Mouse (Mus musculus) forebrain, embryonic 12.5 days (tissue): ENCODE data around the gene Rabgap1. TPM values are rescaled to one million over a fixed set of nuclear protein-coding genes. Genes with fewer than 3 reads are reported as not detected.

Experiments used
- ATAC-seq: fragments of 200-750 bp; cut with Nextera tagmentation; 2 replicates; pipeline ENCODE4 v1.8.0; 2017; ENCODE audit warnings: moderate TSS enrichment; ENCODE audit not compliant: low FRiP score
- H3K27ac ChIP-seq: fragments of 300-500 bp; sonication (generic); 2 replicates; pipeline ENCODE4 v1.5.1; 2016; ENCODE audit warnings: mild to moderate bottlenecking
- H3K27me3 ChIP-seq: fragments of 300-500 bp; sonication (generic); 2 replicates; pipeline ENCODE4 v1.6.1; 2016; ENCODE audit warnings: mild to moderate bottlenecking
- H3K36me3 ChIP-seq: fragments of 300-500 bp; sonication (generic); replicated peaks from 2 replicates; pipeline ENCODE4 v1.6.1; 2016; ENCODE audit warnings: mild to moderate bottlenecking
- H3K4me1 ChIP-seq: fragments of 300-500 bp; sonication (generic); 2 replicates; pipeline ENCODE4 v1.6.1; 2016
- H3K4me2 ChIP-seq: fragments of 300-500 bp; sonication (generic); 2 replicates; pipeline ENCODE4 v1.6.1; 2016; ENCODE audit warnings: mild to moderate bottlenecking, moderate library complexity
- H3K4me3 ChIP-seq: fragments of 300-500 bp; sonication (generic); replicated peaks from 2 replicates; pipeline ENCODE4 v1.5.1; 2016; ENCODE audit warnings: mild to moderate bottlenecking
- H3K9ac ChIP-seq: fragments of 300-500 bp; sonication (generic); 2 replicates; pipeline ENCODE4 v1.6.1; 2016; ENCODE audit warnings: mild to moderate bottlenecking
- H3K9me3 ChIP-seq: fragments of 300-500 bp; sonication (generic); 2 replicates; pipeline ENCODE4 v1.6.1; 2016
- WGBS: fragments of 180-500 bp; shearing (Covaris S2); methylation state at CpG from one replicate; pipeline ENCODE4 v1.1.7; 2016; 5-methylcytosine and 5-hydroxymethylcytosine counted together
- polyA plus RNA-seq: library from polyadenylated mRNA; unstranded; fragments of >200 nt; fragmentation: Nextera tagmentation; extraction: Ambion mirVana; gene quantifications from 2 replicates; pipeline ENCODE4 v1.2.1, GENCODE M21; 2016

The Rabgap1 gene
- polyA plus RNA-seq, 1 experiment from 2014 or later: 64.0 TPM

DNA sequence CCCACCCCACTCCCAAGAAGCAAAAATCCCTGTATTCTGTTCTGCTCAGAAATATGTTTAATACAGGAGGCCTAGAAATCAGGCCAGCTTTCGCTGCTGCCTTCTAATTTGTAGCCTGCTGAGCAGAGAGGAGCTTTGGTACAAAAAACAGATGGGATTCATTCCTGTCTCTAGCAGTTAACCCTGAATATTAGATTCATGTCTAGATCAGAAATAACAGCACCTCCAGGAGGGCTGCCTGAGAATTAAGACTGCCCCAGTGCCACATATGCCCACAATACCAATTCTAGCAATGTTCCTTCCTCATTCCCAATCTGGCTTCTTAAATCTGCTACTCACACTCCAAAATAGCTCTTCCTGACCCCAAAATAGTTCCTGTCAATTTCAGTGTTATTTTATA is 133.6 kb downstream of the Rabgap1 start:
- Histone ChIP-seq H3K27me3 (no peaks in the 10 kb centered on the region), H3K4me3 (no peak overlapping the region), H3K4me2 (no peak overlapping the region), H3K9ac (no peak overlapping the region), H3K9me3 (no peaks in the 10 kb centered on the region), H3K36me3 (peaks cover 13% of the 10 kb centered on the region), H3K27ac (no peak overlapping the region), H3K4me1 (no peaks in the 10 kb centered on the region)
- 91% methylated on average over 1 of the region's 1 CpGs for WGBS
- ATAC-seq: no peak

- H3K4me2 ChIP-seq: no peak overlapping the region
- H3K9me3 ChIP-seq: no peaks in the 10 kb centered on the region
- H3K4me3 ChIP-seq: no peak overlapping the region
- 94% methylated on average over 2 of the region's 2 CpGs for WGBS
- ATAC-seq: no peak
- H3K4me1 ChIP-seq: no peaks in the 10 kb centered on the region
- no peak overlapping the region for H3K27ac ChIP-seq
- no peak overlapping the region for H3K9ac ChIP-seq
- no peaks in the 10 kb centered on the region for H3K27me3 ChIP-seq
- peaks cover 13% of the 10 kb centered on the region for H3K36me3 ChIP-seq
Observed at GRCm38 (mm10) chr2:37578185-37578584, 135.1 kb downstream of the Rabgap1 start.

DNA sequence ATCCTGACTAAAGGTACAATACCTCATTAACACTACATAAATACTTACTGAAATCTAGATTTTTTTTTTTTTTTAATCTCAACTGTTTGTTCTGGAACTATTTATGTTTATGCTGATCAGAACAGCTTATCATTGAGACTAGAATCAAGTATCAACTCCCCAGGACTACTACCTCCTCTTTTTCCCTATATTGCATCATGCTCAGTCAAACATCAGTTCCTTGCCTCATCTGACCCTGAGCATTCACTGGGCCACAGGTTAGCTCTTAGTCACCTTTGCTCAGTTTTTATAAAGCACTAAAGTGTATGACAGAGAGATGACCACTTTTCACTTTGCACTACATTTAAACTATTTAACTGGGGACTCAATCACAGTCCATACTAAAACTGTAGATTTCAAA is 144.8 kb downstream of the Rabgap1 start:
- Histone ChIP-seq H3K4me3 (no peak overlapping the region), H3K9ac (no peak overlapping the region), H3K4me2 (no peak overlapping the region), H3K27ac (no peak overlapping the region), H3K9me3 (no peaks in the 10 kb centered on the region), H3K27me3 (no peaks in the 10 kb centered on the region), H3K36me3 (peaks cover 24% of the 10 kb centered on the region), H3K4me1 (no peaks in the 10 kb centered on the region)
- ATAC-seq: no peak

Other genes with a start within 250 kb of the Rabgap1 start
- gene Olfr366, start 231.7 kb upstream of the Rabgap1 start, polyA plus RNA-seq: not detected in 2 replicates
- gene Olfr368, start 116.8 kb upstream of the Rabgap1 start, polyA plus RNA-seq: not detected in 2 replicates
- 73.7 and 77.6 TPM in 2 replicates for gene Pdcl, start 83.9 kb upstream of the Rabgap1 start, polyA plus RNA-seq
- 34.5 and 35.0 TPM in 2 replicates for gene Rc3h2, start 20.4 kb upstream of the Rabgap1 start, polyA plus RNA-seq
- 13.2 and 13.5 TPM in 2 replicates for gene Zbtb26, start 144 bp upstream of the Rabgap1 start, polyA plus RNA-seq
- gene Zbtb6, start 108 bp upstream of the Rabgap1 start, polyA plus RNA-seq: 11.0 and 13.9 TPM in 2 replicates
- gene Gpr21, start 73.1 kb downstream of the Rabgap1 start, polyA plus RNA-seq: 5.2 and 6.8 TPM in 2 replicates